Mouse (Mus musculus) CH12.LX (cell line): ENCODE measurements around the gene Smurf2.

ENCODE experiments used
- CTCF ChIP-seq, 2 experiments: IDR thresholded peaks in 1 of 2; conservative IDR thresholded peaks in 1 of 2; 2 replicates each; pipeline ENCODE4 v1.5.1; 2011 to 2012; ENCODE audit warnings: low read depth in 2 of 2, low read length in 2 of 2, improper control_type of control experiment in 1 of 2, inconsistent platforms in 1 of 2, mild to moderate bottlenecking in 1 of 2, moderate library complexity in 1 of 2
- POLR2A ChIP-seq: IDR thresholded peaks from 2 replicates; pipeline ENCODE4 v1.6.1; 2011; ENCODE audit warnings: low read depth, mild to moderate bottlenecking, improper control_type of control experiment, low read length

GRCm38 (mm10) chr11:106780089-106780425 lies 140.5 kb downstream of the Smurf2 start:
- TF ChIP-seq CTCF (conservative IDR thresholded peaks at IDR 0.05 in 1 of 2, IDR thresholded peaks at IDR 0.05 in 1 of 2; ENCODE audit: low read depth in 2 of 2, low read length in 2 of 2): no peak
- TF ChIP-seq POLR2A: no peak
